Mouse (Mus musculus) lung, adult 2 months (tissue): ENCODE measurements around the gene Sorbs2. TPM values are rescaled to one million over a fixed set of nuclear protein-coding genes. Genes with fewer than 3 reads are reported as not detected.

Experiments
- DNase-seq: peaks from one replicate; pipeline ENCODE4 v3.0.0; 2022
- H3K4me1 ChIP-seq: fragments of 200-500 bp; 2 replicates; pipeline ENCODE4 v1.6.1; 2011; ENCODE audit warnings: low read length; ENCODE audit not compliant: control insufficient read depth, insufficient read depth
- H3K4me3 ChIP-seq: fragments of 200-500 bp; replicated peaks from 2 replicates; pipeline ENCODE3; 2011; ENCODE audit warnings: low read depth, mild to moderate bottlenecking, control low read depth, low read length; ENCODE audit errors: extremely low read depth
- CTCF ChIP-seq: fragments of 200-500 bp; IDR thresholded peaks from 2 replicates; pipeline ENCODE4 v1.5.1; 2011; ENCODE audit warnings: mild to moderate bottlenecking, low read length, control low read depth; ENCODE audit not compliant: insufficient read depth
- POLR2A ChIP-seq: fragments of 200-500 bp; IDR thresholded peaks from 2 replicates; pipeline ENCODE4 v1.6.1; 2011; ENCODE audit warnings: low read depth, mild to moderate bottlenecking, control low read depth, low read length, borderline replicate concordance; ENCODE audit errors: extremely low read depth
- WGBS: fragments of 180-500 bp; shearing (Covaris S2); methylation state at CpG from one replicate; pipeline ENCODE4 v1.1.7; 2018; 5-methylcytosine and 5-hydroxymethylcytosine counted together
- polyA plus RNA-seq: library from polyadenylated mRNA; depleted of rRNA; stranded (reverse); fragments of >200 nt; gene quantifications from 2 replicates; pipeline ENCODE4 v1.2.3, GENCODE M21; 2012

Sorbs2 gene
- polyA plus RNA-seq, 1 experiment, result 10.1 TPM

DNA sequence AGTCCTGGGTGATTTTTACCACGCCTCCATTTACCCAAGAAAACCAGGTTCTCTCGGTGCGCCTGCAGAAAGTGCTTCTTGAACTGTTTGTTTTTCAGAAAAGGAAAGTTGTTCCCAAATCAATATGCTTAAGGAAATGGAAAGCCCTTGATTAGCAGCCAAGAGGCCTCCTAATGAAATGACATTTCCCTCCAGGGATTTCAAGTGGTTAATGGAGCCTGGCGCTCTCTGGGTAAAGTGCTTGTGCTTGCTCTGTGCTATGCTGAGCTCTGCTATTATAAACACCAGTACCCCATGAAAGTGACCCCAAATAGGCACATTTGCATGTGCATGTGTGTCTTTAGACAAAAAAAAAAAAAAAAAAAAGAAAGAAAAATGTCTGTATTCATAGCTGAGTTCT is 84.3 kb downstream of the Sorbs2 start:
- 68% methylated on average over 4 of the region's 4 CpGs for WGBS
- TF ChIP-seq CTCF (no peak), POLR2A (no peak)
- no peak for DNase-seq
- Histone ChIP-seq H3K4me1 (no peaks in the 10 kb centered on the region), H3K4me3 (no peak overlapping the region)

GRCm38 (mm10) chr8:45593711-45594110 is 86.1 kb downstream of the Sorbs2 start:
- TF ChIP-seq CTCF, result no peak
- TF ChIP-seq POLR2A, result no peak
- H3K4me3 ChIP-seq, result no peak overlapping the region
- WGBS, result 83% methylated on average over 5 of the region's 5 CpGs
- no peak for DNase-seq
- H3K4me1 ChIP-seq, result no peaks in the 10 kb centered on the region

GRCm38 (mm10) chr8:45595983-45596382 is 88.4 kb downstream of the Sorbs2 start:
- H3K4me3 ChIP-seq, result no peak overlapping the region
- WGBS, result 66% methylated on average over 1 of the region's 1 CpGs
- no peaks in the 10 kb centered on the region for H3K4me1 ChIP-seq
- peak; percentile 19 for DNase-seq
- TF ChIP-seq POLR2A, result no peak
- TF ChIP-seq CTCF, result no peak

DNA sequence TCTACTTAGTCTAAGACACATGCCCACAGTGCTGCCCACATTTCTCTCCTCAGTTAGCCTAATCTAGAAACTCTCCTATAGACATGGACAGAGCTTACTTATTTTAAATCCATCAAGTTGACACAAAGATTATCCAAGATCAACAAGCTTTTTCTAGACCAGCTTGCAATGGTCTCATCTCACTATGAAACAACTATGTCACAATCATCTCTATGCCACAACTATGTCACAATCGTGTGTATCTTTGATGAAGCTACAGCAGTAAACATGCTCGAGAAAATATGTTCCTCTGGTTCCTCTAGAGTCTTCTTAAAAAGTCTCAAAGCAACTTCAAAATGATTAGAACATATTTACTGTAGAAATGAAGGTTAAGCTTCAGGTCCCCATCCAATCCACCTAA is 89.0 kb downstream of the Sorbs2 start:
- H3K4me1 ChIP-seq, result no peaks in the 10 kb centered on the region
- H3K4me3 ChIP-seq, result no peak overlapping the region
- TF ChIP-seq POLR2A, result no peak
- no peak for TF ChIP-seq CTCF
- no peak for DNase-seq
- WGBS, result 59% methylated on average over 2 of the region's 2 CpGs

- DNase-seq, result no peak
- WGBS, result 81% methylated on average over 7 of the region's 7 CpGs
- TF ChIP-seq POLR2A (no peak), CTCF (no peak)
- H3K4me3 ChIP-seq, result no peak overlapping the region
- no peaks in the 10 kb centered on the region for H3K4me1 ChIP-seq
Measured at GRCm38 (mm10) chr8:45597631-45598420, 90.2 kb downstream of the Sorbs2 start.

DNA sequence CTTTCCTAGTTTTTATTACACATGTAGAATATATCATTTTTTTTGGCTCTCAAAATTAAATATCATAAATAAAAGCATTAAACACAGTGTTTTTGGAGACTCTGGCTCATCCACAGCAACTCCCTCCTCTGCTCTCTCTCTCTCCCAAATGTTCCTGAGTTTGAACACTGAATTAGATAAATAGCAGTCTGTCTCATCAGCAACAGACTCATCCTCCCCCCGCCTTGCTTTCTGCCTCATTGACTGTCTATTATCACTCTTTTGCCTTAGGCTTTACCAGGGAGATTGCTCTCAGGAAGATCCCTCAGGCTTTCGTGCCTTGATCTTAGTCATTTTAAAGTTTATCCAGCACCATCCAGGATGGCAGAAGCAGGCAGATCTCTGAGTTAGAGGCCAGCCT is 91.3 kb downstream of the Sorbs2 start:
- Histone ChIP-seq H3K4me1 (no peaks in the 10 kb centered on the region), H3K4me3 (no peak overlapping the region)
- no peak for TF ChIP-seq CTCF
- TF ChIP-seq POLR2A, result no peak
- no peak for DNase-seq
- WGBS, result 87% methylated on average over 2 of the region's 2 CpGs

DNA sequence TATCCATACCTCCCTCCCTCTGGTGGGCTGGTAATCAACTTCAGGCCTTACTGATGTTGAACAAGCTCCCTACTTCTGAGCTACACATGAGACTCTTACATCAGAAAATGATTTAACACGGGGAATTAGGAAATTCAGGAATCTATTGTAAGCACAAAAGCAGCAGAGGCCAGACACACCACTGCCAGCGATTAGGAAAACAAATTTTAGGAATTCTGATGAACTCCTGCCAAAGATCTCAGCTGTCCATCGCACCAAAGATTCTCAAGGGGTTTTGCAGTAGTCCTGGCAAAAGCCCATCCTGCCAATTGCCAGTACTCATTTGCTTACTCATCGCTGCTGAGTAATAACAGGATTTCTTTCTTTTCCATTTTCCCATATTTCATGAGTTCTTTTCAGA is 94.4 kb downstream of the Sorbs2 start:
- no peak for DNase-seq
- WGBS, result 54% methylated on average over 4 of the region's 4 CpGs

GRCm38 (mm10) chr8:45605419-45605818 is 97.8 kb downstream of the Sorbs2 start:
- WGBS, result 83% methylated on average over 1 of the region's 1 CpGs
- no peak for TF ChIP-seq POLR2A
- no peak for TF ChIP-seq CTCF

More for the DNA sequence above, 94.4 kb downstream of the Sorbs2 start:
- no peak overlapping the region for H3K4me3 ChIP-seq
- no peaks in the 10 kb centered on the region for H3K4me1 ChIP-seq
- TF ChIP-seq POLR2A, result no peak

GRCm38 (mm10) chr8:45607012-45607411 is 99.4 kb downstream of the Sorbs2 start:
- WGBS, result 60% methylated on average over 6 of the region's 6 CpGs
- TF ChIP-seq POLR2A, result no peak
- TF ChIP-seq CTCF, result no peak
- no peak for DNase-seq

More at GRCm38 (mm10) chr8:45605419-45605818, 97.8 kb downstream of the Sorbs2 start:
- H3K4me3 ChIP-seq, result no peak overlapping the region
- DNase-seq, result no peak
- no peaks in the 10 kb centered on the region for H3K4me1 ChIP-seq

DNA sequence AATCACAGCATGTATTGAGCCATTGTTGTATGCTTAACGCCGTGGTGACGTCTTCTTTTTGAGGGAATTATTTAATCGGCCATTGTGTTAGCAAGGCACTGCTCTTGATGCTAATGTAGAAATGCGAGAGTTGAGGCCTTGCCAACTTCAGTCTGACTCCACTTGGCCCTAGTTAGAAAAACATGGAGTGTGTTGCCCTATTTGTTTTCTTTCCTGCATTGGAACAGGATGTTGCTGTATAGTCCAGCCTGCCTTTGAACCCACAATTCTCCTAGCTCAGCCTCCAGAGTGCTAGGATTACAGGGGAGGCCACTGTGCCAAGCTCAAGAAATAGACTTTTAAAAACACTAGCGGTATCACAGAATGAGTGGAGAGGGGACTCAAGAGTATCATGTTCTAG is 100.8 kb downstream of the Sorbs2 start:
- TF ChIP-seq POLR2A (no peak), CTCF (no peak)
- 86% methylated on average over 6 of the region's 6 CpGs for WGBS
- no peak for DNase-seq

More at GRCm38 (mm10) chr8:45607012-45607411, 99.4 kb downstream of the Sorbs2 start:
- Histone ChIP-seq H3K4me1 (no peaks in the 10 kb centered on the region), H3K4me3 (no peak overlapping the region)

More for the DNA sequence above, 100.8 kb downstream of the Sorbs2 start:
- Histone ChIP-seq H3K4me3 (no peak overlapping the region), H3K4me1 (no peaks in the 10 kb centered on the region)
